Mouse (Mus musculus) ES-E14 (cell line): ENCODE measurements around the gene Rpl13a. TPM values are rescaled to one million over a fixed set of nuclear protein-coding genes. Genes with fewer than 3 reads are reported as not detected.
"Not testable (repeated sequence)": the region's sequence is repeated elsewhere in the genome, so short reads cannot be mapped to it uniquely, and the experiment has no call there.

Experiments
- DNase-seq: peaks from one replicate; pipeline ENCODE4 v3.0.0-alpha.2; 2013; ENCODE audit warnings: low read depth, low spot score
- H3K27ac ChIP-seq: 2 replicates; pipeline ENCODE4 v1.5.1; 2012; ENCODE audit warnings: low read depth, mild to moderate bottlenecking, low read length, moderate library complexity, mixed read lengths; ENCODE audit not compliant: poor library complexity, insufficient read depth, severe bottlenecking
- H3K36me3 ChIP-seq: 2 replicates; pipeline ENCODE4 v1.6.1; 2012; ENCODE audit warnings: mild to moderate bottlenecking, low read length, moderate library complexity, mixed read lengths; ENCODE audit not compliant: control insufficient read depth, poor library complexity, insufficient read depth, severe bottlenecking
- H3K4me1 ChIP-seq, 2 experiments: fragments of 150-350 bp in 1 of 2; sonication (generic) in 1 of 2; 2 replicates each; pipeline ENCODE4 v1.6.1; 2012; ENCODE audit warnings: low read length in 2 of 2, mild to moderate bottlenecking in 1 of 2, mixed read lengths in 1 of 2; ENCODE audit not compliant: control insufficient read depth in 2 of 2, insufficient read depth in 2 of 2, poor library complexity in 1 of 2
- H3K4me3 ChIP-seq, 2 experiments: fragments of 150-350 bp in 1 of 2; sonication (generic) in 1 of 2; 2 replicates each; pipeline ENCODE4 v1.5.1; 2012; ENCODE audit warnings: low read length in 2 of 2, low read depth in 1 of 2, mild to moderate bottlenecking in 1 of 2, mixed read lengths in 1 of 2; ENCODE audit not compliant: insufficient read depth in 1 of 2, poor library complexity in 1 of 2, severe bottlenecking in 1 of 2
- H3K9ac ChIP-seq: 2 replicates; pipeline ENCODE4 v1.6.1; 2012; ENCODE audit warnings: low read depth, mild to moderate bottlenecking, low read length, mixed read lengths; ENCODE audit not compliant: poor library complexity, insufficient read depth, severe bottlenecking
- H3K9me3 ChIP-seq: fragments of 150-350 bp; sonication (generic); 2 replicates; pipeline ENCODE4 v1.6.1; 2012; ENCODE audit warnings: low read depth, mild to moderate bottlenecking, low read length; ENCODE audit not compliant: control insufficient read depth, insufficient read depth
- CHD2 ChIP-seq: IDR thresholded peaks from 2 replicates; pipeline ENCODE4 v1.6.1; 2014; ENCODE audit warnings: mild to moderate bottlenecking, low read depth, low read length, inconsistent platforms
- HCFC1 ChIP-seq: IDR thresholded peaks from 2 replicates; pipeline ENCODE4 v1.6.1; 2012; ENCODE audit warnings: low read length, inconsistent platforms, borderline replicate concordance; ENCODE audit not compliant: insufficient read depth
- MAFK ChIP-seq: IDR thresholded peaks from 2 replicates; pipeline ENCODE4 v1.6.1; 2014; ENCODE audit warnings: mild to moderate bottlenecking, low read depth, low read length, inconsistent platforms; ENCODE audit not compliant: insufficient read depth
- ZC3H11A ChIP-seq: IDR thresholded peaks from 2 replicates; pipeline ENCODE4 v1.6.1; 2012; ENCODE audit warnings: low read depth, mild to moderate bottlenecking, inconsistent platforms, low read length, borderline replicate concordance
- ZNF384 ChIP-seq: IDR thresholded peaks from 2 replicates; pipeline ENCODE4 v1.6.1; 2012; ENCODE audit warnings: low read depth, low read length, inconsistent platforms
- in situ Hi-C, 2 experiments: fragments of 600-800 bp; cut with MboI; formaldehyde crosslinking; loops; one replicate each; pipeline ENCODE4 v1.15.1; 2025; ENCODE audit warnings: low sequenced_read_pairs in 2 of 2, inconsistent platforms in 1 of 2; ENCODE audit not compliant: unreplicated experiment in 2 of 2
- total RNA-seq: library from RNA; depleted of rRNA; stranded (reverse); fragments of 300-350 nt; gene quantifications from 2 replicates; pipeline ENCODE4 v1.2.3, GENCODE M21; 2012

The Rpl13a gene
- total RNA-seq, 1 experiment = 3,971 TPM

DNA sequence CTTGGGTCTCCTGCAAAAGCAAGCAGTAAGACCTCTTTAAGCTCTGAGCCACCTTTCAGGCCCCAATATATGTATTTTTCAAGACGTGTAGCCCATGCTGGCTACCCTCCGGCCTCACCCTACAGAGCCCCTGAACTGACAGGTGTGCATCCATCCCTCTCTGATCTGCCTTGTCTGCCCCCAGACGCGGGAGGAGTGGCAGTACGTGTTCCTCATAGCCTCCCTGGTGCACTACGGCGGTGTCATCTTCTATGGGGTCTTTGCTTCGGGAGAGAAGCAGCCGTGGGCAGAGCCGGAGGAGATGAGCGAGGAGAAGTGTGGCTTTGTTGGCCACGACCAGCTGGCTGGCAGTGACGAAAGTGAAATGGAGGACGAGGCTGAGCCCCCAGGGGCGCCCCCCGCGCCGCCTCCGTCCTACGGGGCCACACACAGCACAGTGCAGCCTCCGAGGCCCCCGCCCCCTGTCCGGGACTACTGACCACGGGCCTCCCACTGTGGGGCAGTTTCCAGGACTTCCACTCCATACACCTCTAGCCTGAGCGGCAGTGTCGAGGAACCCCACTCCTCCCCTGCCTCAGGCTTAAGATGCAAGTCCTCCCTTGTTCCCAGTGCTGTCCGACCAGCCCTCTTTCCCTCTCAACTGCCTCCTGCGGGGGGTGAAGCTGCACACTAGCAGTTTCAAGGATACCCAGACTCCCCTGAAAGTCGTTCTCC is 46.2 kb upstream of the Rpl13a start:
- Histone ChIP-seq H3K9me3 (no peaks in the 10 kb centered on the region), H3K4me3 (peak overlapping the region; percentile 17 to 68; a peak in 2 of 4 replicates), H3K4me1 (peaks cover 2 to 25% of the 10 kb centered on the region in 2 experiments; a peak in 3 of 4 replicates), H3K36me3 (no peaks in the 10 kb centered on the region), H3K27ac (no peak overlapping the region), H3K9ac (no peak overlapping the region)
- in situ Hi-C loops = no loop called here
- no peak for DNase-seq
- TF ChIP-seq MAFK (no peak), ZNF384 (no peak), ZC3H11A (no peak), HCFC1 (no peak), CHD2 (no peak)

DNA sequence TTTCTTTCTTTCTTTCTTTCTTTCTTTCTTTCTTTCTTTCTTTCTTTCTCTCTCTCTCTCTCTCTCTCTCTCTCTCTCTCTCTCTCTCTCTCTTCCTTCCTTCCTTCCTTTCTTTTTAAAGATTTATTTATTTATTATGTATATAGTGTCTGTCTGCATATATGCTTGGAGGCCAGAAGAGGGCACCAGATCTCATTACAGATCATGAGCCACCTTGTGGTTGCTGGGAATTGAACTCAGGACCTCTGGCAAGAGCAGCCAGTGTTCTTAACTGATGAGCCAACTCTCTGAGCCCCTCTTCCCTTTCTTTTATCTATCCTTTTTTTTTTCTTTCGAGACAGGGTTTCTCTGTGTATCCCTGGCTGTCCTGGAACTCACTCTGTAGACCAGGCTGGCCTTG is 45.2 kb upstream of the Rpl13a start:
- H3K27ac ChIP-seq, H3K9me3 ChIP-seq, H3K9ac ChIP-seq, H3K36me3 ChIP-seq, DNase-seq, in situ Hi-C loops, H3K4me3 ChIP-seq: not testable (repeated sequence)
- H3K4me1 ChIP-seq = peaks cover 2 to 26% of the 10 kb centered on the region in 2 experiments; a peak in 3 of 4 replicates

DNA sequence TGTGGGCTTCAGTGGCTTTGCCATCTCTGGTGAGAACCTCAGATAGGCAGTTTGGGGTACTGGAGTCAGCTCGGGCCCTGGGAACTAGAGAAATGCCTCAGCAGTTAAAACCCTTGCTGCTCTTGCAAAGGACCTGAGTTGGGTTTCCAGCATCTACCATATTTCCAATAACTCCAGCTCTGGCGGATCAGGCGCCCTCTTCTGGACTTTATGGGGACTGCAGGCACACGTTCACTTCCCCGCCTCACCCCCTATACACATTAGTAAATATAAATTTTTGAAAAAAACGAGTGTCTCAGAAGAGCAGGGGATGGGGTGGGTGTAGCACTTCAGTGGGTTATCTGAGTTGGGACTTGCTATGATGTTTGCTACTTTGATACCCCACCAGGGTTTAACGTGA is 44.4 kb upstream of the Rpl13a start:
- TF ChIP-seq ZNF384 = no peak
- TF ChIP-seq ZC3H11A = no peak
- TF ChIP-seq CHD2 = no peak
- TF ChIP-seq HCFC1 = no peak
- no peak for TF ChIP-seq MAFK
- H3K36me3 ChIP-seq = no peaks in the 10 kb centered on the region
- no peaks in the 10 kb centered on the region for H3K9me3 ChIP-seq
- 0 out of 4 replicates have a peak overlapping the region, but pooled peaks of 1 of the 2 experiments have one; percentile 20 for H3K4me3 ChIP-seq
- no peak for DNase-seq
- peaks cover 2 to 30% of the 10 kb centered on the region in 2 experiments; a peak in 3 of 4 replicates for H3K4me1 ChIP-seq
- no peak overlapping the region for H3K9ac ChIP-seq
- in situ Hi-C loops = no loop called here
- H3K27ac ChIP-seq = no peak overlapping the region

DNA sequence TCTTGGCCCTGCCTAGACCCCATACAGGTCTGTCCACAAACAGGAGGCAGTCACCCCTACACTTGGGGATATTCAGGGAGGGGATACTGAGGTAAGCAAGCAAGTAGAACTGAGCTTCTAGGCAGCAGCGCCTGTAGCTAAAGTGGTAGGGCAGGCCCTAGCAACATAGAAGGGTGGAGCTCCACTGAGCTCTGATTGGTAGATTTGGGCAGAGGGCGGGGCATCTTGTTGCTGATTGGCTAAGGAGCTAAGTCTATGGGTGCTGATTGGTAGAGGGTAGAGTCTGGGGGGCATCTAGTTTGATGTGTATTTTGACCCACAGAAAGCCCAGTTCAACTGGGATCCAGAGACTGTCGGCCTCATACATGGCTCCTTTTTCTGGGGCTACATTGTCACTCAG is 40.9 kb upstream of the Rpl13a start:
- H3K9me3 ChIP-seq = no peaks in the 10 kb centered on the region
- H3K36me3 ChIP-seq = no peaks in the 10 kb centered on the region
- no peak; the same call in 1 of the 2 replicates for TF ChIP-seq CHD2
- TF ChIP-seq ZNF384 = no peak
- TF ChIP-seq HCFC1 = no peak
- no peak for TF ChIP-seq MAFK
- TF ChIP-seq ZC3H11A = no peak
- H3K4me1 ChIP-seq = peaks cover 2 to 31% of the 10 kb centered on the region in 2 experiments
- no peak overlapping the region for H3K9ac ChIP-seq
- no peak for DNase-seq
- no peak overlapping the region for H3K27ac ChIP-seq
- no peak overlapping the region for H3K4me3 ChIP-seq
- in situ Hi-C loops = no loop called here

DNA sequence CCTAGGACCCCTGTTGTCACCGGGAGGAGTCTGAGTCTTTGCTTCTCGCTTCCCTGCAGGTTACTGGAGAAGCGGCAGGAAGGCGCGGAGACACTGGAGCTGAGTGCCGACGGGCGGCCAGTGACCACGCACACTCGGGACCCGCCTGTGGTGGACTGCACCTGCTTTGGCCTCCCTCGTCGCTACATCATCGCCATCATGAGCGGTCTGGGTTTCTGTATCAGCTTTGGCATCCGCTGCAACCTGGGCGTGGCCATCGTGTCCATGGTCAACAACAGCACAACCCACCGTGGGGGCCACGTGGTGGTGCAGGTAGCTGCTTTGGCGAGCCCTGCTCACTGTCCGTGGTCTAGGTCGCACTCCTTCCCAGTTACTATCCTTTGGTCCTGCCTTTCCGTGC is 40.1 kb upstream of the Rpl13a start:
- H3K4me1 ChIP-seq = peaks cover 2 to 33% of the 10 kb centered on the region in 2 experiments
- in situ Hi-C loops = no loop called here
- TF ChIP-seq ZC3H11A = no peak
- H3K9me3 ChIP-seq = no peaks in the 10 kb centered on the region
- peak overlapping the region; percentile 6 to 26; a peak in 2 of 4 replicates for H3K4me3 ChIP-seq
- H3K36me3 ChIP-seq = no peaks in the 10 kb centered on the region
- H3K27ac ChIP-seq = no peak overlapping the region
- no peak for DNase-seq
- H3K9ac ChIP-seq = no peak overlapping the region
